Mouse (Mus musculus) layer of hippocampus, adult 9-10 months (tissue): ENCODE data around the gene Zdhhc23.

ENCODE experiments used
- DNase-seq: peaks from one replicate; pipeline ENCODE4 v3.0.0; 2022; ENCODE audit warnings: low spot score

Gene Zdhhc23

DNA sequence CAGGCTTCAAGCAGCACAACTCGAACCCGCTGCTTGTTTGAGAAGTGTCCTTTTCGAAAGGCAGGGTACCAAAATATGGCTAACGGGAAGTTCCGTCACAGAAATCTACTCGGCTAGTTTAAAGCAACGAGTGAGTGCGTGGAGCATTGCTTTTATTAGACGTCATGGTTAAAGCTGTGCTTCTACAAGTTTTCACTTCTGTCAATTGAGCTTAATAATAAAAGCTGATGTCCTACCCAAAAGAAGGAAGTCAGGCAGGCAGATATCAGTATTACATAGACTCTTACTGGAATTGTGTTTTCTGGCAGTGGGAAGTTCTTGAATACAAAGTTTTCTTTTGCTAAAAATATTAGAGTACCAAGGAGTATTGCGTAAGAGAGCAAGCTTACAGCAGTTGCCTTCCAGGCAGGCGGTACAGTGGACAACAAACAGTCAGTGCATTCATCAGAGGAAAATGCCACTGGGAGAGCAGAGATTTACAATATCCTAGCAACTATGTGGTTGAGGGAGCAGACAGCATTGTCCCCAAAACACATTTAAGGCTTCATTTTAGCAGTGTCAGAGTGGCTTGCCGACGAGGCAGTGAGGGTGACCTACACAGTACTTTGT, 13.7 kb downstream of the Zdhhc23 start:
- no peak for DNase-seq

DNA sequence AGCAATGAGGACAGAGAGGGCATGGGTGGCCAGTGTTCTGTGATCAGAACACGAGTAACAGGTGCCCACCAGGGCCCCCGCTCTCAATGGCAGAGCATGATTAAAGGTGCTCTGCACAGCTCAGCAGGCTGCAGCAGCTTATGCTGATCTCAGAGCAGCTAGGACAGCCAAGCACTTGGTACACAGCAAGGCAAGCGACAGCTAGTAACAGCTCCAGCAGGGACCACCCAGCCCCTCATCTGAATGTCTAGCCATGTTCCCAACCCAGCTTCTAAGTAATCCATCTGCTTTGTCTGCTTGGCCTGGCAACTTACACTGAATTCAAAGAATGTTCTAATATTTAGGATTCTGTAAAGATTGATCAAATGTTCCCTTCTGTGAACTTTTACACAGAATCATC, 15.8 kb downstream of the Zdhhc23 start:
- DNase-seq, result no peak

DNA sequence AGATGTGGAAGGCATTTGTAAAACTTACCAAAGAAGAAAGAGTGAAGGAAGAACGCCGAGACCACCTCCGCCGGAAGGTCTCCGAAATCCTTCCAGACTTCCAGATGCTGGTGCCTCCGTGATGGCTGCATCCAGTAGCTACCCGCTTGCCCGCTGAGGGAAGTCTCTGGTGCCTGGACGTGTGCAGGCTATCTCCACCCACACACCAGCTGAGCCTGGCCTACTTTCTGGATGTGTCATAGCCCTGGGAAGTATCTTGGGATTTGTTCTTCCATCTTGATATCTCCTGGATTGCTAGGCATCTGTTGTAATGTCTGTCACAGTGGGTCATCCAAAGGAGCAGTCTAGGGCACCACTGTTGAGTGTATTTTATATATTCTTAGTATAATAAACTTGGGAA, 16.3 kb downstream of the Zdhhc23 start:
- no peak for DNase-seq

DNA sequence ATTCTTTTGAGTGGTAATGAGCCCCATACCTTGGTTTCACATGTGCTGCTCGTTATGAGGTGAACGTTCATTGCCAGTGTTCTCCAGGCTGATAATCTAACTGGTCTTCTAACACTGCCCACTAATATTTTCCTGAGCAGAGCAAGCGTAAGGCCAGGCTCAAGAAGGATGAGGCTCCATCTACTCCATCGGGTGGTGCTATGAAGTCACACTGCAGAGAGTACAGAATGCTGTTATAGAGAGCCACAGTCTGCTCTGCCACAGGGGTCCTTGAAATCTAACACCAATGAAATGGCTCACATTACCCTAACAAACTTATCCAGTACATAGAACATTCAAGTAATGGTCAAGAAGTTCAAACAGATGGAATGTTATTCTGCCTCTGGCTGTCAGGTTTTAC, 21.6 kb downstream of the Zdhhc23 start:
- no peak for DNase-seq

DNA sequence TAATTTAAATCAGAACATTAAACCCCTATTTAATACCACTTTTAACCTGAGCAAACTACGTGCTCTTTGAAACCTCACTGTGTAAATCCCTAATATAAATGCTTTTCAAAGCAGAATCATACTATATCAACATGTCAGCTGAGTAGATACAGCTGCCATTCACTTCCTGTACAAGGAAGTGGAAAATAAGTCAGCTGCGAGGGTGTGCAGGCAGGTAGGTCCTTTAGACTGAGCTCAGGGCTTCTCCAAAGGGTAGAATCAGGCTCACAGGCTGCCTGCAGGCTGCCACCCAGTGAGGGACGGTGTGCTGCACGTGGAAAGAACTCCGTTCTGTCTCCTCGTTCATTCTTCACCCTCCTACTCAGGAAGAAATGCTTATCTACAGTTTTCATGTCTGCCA, 24.7 kb downstream of the Zdhhc23 start:
- DNase-seq, result no peak

DNA sequence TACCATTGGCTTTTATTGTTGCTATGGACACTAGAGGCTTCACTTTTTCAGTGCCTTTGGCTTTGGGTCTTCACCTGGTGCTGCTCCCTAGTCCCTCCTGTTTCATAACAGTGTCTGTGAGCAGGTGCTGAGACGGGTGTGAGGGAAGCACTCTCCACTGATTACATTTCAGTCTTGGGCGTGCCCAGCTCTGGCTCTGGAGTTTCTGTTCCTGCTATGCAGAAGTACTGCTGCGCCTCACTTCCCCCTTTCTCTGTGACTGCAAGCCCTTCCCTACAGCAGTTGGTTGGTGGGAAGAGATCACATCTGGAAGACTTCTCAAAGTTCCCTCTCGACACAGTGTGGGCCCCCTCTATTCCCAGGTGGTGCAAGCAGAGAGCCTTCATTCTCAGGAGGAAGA, 28.0 kb downstream of the Zdhhc23 start:
- no peak for DNase-seq

DNA sequence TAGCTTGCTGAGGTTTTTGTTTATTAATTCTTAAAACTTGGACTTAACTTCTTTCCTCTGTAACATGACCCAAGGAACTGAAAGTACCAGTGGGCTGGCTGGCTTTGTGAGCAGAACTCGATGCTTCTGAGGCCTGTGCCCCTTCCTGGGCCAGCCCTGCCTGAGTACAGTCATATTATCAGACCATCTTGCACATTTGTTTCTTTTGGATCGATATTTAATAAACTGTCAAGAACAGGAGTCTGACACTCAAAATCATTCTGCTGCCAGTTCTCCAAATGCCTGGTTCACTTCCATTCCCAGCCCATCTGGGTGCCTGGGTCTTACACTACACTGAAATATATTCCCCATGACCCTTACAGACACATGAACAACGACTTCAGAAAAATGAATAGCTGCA, 33.7 kb downstream of the Zdhhc23 start:
- no peak for DNase-seq

DNA sequence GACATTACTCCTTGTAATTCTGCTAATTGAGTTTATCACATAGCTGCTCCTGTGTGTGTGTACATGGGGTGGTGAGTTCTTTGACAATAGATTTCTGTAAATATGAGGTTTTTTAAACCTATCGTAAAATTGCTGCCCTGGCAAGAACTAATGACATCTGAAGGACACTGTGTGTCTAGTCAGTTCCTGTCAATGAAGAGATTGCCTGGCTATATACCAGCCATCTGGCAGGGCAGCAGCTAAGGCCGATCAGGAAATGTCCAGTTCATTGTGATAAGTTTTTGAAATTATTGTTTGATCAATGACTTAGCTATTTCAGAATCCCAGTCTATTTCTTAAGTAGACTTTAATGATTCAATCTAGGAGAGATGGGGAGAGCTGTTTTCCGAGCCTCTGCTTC, 34.2 kb downstream of the Zdhhc23 start:
- DNase-seq, result no peak

DNA sequence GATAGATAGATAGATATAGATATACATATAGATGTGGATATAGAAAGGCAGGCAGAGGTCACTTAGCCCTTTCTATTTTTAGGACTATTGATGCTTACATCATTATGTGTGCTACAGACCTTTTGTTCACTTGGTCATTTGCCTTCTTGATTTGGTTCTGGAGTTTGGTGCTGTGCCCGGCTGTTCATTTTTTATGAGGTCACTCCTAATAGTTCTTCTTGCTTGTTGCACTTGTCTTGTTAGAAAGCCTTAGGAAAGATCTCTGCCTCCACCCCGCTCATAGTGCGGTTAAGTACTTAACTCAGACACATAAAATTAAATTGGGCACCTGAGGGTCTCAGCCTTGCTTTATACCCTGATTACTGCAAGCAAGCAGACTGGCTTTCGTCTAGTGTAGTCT, 38.7 kb downstream of the Zdhhc23 start:
- DNase-seq, result no peak

DNA sequence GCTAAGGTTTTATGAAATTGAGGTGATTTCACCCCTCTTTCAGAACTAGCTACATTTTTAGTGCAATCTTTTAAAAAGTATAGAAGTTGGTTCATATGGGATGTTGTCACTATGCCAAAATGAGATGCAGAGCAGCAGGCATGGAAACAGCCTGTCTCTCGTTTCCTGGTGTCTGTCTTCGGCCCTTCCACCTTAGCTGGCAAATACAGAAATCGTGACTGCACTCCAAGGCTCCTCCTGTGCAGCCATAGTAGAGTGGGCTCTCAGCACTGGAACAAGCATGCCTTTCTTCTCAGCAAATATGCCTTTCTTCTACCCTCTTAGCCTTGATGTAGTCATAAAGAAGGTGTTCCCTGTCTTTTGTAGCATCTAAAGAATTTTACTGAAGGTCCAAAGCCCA, 43.7 kb downstream of the Zdhhc23 start:
- DNase-seq, result no peak

DNA sequence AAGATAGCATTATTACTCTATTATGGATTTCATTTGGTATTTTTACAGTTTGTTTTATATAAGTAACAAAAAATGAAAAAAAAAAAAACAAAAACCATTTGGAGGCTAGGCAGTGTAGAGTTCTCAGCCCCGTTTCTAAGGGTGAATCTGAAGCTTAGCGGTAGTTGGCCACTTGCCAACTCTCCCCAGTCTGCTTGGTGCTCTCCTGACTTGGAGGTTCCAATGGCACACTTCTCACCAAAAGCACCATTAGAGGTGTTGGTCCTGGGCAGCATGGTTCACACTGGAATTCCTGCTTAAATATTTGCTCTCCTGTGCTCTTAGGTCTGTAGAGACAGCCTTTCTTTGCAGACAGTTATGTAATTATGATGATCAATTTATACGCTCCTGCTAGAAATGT, 44.2 kb downstream of the Zdhhc23 start:
- no peak for DNase-seq

DNA sequence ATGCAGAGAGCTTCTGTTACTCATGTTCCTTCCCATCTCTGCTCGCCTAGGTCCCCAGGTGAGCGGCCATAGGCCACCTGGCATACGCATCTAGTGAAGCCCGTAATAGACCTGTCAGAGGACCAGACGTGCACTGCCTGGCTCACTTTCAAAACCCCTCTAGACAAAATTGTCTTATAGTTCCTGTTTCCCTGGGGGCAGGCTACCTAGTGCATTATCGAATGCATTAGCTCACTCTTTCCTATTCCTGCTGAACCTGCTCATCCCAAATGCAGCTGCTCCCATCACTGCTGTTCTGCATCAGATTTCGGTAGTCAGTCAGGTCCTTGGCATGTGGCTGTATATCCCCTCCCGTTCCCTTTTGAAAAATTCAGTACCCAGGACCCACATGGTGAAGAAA, 44.7 kb downstream of the Zdhhc23 start:
- no peak for DNase-seq

DNA sequence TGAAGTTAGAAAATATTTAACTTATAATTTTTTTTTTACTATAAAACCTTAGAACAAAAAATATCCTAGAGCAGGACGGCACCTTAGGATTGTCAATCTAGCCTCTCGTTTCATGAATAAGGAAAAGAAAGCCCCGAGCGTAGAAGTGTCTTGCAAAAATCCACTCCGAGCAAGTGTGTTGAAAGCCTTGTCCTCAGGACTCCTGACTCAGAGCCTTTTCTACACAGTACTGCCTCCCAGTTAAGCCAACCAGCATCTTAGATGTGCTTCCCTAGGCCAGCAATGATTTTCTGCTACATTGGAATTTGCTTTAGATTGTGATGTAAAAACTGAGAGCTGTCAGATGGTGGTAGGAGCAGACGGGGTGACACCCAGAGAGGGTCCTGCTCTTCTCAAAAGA, 46.5 kb downstream of the Zdhhc23 start:
- DNase-seq, result no peak

DNA sequence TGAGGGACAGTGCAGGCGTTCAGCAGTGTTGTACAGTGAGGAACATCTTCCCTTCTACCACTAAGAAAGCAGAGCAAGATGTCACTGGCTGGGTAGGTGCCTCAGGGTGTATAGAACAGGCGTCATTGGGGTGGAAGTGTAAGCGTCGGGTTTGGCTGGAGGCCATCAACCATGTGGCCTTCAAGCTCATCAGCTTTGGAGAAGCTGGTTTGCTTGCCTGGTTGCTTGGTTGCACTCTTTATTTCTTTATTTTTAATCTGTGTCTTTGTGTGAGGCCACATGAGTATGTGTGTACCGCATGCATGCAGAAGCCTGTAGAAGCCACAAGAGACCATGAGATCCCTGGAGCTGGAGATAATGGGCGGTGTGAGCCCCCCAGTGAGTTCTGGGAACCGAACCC, 47.3 kb downstream of the Zdhhc23 start:
- no peak for DNase-seq

DNA sequence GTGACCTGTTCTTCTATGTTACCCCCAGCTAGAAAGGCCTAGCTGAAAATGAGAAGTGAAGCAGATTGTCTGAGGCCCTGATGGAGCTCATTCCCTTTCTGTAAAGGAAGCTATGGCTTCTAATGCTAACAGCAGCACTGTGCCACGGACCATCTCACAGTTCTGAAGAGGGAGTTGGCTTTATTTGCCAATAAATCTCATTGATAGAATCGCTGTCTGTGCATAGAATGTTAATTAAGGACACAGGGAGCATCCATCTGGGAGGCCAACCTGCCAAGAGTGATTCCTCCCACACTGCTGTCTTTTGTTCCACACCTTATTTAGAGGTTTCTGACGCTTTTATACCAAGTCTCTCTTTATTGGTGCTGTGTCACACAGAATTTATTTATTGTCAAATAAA, 48.1 kb downstream of the Zdhhc23 start:
- no peak for DNase-seq

DNA sequence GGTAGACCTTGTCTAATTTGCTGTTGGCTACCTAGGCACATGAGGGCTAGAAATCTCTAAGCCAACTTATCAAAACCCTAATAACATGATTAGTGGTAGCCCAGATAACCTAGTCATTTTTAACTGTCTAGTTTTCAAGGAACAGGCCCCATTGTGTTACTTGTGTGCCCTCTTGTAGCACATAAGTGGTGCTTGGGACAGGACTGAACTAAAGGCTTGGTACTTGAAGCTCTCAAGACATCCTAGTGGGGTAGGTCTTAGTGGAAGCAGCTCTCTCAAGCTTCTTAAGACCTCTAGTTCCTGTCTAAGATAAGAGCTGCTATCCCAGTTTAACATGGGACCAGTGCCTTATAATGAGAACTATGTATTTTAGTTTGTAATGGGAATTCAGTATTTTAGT, 49.0 kb downstream of the Zdhhc23 start:
- no peak for DNase-seq

DNA sequence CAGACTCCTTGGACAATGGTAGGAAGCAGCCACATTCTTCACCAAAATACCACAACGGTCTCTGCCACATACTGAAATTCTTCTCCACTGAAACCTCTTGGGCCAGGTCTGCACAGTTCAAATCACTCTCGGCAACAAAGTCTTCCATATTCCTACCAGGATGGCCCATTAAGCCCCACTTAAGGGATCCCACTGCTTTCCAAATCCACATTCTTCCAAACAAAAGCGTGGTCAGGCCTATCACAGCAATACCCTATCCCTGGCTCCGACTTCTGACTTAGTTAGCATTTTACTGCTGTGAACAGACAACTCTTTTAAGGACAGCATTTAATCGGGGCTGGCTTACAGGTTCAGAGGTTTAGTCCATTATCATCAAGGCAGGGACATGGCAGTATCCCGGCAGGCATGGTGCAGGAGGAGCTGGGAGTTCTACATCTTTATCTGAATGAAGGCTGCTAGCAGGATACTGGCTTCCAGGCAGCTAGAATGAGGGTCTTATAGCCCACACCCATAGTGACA, 53.2 kb downstream of the Zdhhc23 start, which contains the start of gene Qtrt2:
Qtrt2 (minus strand) TSS at position 469 of the 519 bp plus-strand sequence.
- DNase-seq, result no peak

DNA sequence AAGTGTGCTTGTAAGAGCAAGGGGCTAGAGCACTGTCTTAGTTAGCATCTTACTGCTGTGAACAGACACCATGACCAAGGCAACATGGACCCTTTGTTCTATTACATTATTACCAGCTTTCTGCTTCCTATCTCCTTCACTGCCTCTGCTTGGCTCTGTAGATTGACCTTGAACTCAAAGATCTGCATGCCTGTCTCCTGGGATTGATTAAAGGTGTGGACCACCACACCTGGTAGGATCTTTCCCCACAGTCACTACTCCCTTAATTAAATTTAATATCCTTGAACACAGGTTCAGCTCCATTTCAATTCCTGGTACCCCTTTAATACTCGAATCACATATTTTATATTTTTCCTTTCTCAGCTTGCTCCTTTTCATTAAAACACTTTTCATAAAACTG, 53.7 kb downstream of the Zdhhc23 start:
- no peak for DNase-seq

DNA sequence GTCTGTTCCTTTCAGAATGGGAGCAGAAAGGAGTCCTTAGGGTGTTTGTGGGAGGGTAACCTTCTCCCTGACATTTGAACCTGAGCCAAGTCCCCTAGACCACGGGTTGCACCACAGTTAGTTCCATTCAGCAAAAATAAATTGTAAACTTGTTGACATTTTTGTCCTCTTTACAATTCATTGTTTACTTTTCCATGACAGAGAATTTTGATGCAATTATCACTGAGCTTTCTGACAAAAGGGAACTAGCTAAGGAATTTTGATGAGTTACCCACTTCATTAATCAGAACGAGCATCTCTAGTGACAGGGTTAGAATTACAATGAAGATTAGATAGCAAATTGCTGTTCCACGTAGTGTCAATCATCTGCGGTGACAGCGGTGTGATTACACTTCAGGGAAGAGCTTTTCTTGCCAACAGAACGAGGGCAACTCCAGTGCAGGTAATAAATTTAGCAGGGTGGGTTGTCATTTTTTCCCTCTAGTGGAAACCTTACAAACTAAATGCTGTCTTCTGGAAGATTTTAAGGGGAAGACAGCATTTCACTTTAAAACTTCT, 54.5 kb downstream of the Zdhhc23 start:
- no peak for DNase-seq

DNA sequence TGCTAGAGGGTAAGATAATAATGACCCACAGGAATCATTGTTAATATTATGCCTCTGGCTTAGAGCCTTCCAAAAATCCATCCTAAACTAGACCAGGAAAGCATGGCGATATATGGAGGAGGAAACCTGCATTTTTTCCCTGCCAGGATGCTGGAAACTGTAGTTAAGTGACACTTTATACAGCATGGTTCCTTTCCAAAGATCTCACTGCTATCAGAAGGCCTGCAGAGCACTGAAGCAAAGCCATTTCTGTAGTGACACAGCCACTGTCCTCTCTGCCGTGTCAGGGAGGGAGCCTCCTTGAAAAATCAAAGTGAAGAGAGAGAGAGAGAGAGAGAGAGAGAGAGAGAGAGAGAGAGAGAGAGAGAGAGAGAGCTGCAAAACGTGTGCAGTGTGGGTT, 57.0 kb downstream of the Zdhhc23 start:
- DNase-seq, result no peak

DNA sequence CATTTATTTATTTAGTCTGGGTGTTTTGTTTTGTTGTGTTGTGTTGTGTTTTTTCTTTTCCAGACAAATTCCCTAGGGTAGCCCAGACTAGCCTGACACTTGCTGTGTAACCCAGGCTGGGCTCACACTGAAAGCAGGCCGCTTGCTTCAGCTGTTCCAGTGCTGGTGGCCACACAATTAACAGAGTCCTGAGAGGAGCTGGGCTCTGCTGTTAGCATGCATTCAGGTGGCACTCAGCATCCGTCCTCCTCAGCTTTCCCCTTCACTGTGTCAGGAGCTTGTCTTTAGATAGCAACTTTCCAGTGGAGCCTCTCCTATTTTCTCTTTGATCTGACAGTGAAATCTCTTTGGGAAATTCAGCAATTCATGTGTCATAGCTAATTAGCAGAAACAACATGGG, 57.6 kb downstream of the Zdhhc23 start:
- DNase-seq, result no peak

DNA sequence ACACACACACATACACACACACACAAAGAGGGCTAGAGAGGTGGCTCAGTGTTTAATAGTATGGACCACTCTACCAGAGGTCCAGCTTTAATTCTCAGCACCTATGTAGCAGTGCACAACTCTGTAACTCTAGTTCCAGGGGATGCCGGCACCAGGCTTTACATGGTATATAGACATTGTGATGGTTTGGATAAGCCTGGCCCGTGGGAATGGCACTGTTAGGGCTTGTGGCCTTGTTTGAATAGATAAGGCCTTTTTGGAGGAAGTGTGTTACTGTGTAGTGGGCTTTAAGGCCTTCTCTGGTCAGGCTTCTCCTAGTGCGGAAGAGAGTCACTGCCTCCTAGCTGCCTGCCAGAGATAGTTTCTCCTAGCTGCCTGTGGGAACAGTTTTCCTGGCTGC, 60.7 kb downstream of the Zdhhc23 start:
- DNase-seq, result no peak
